Mouse (Mus musculus) MEL (cell line): ENCODE results near the gene Txnrd1.

Source experiments
- BHLHE40 ChIP-seq: IDR thresholded peaks from 2 replicates; pipeline ENCODE4 v1.6.1; 2012; ENCODE audit warnings: low read depth, mild to moderate bottlenecking, inconsistent platforms, low read length, improper control_type of control experiment, borderline replicate concordance
- CTCF ChIP-seq, 3 experiments: IDR thresholded peaks in 2 of 3; conservative IDR thresholded peaks in 1 of 3; 2 replicates each; pipeline ENCODE4 v1.5.1; 2011 to 2012; ENCODE audit warnings: low read length in 3 of 3, low read depth in 2 of 3, mild to moderate bottlenecking in 2 of 3, improper control_type of control experiment in 1 of 3, inconsistent platforms in 1 of 3, mixed read lengths in 1 of 3, moderate library complexity in 1 of 3; ENCODE audit not compliant: control insufficient read depth in 1 of 3, insufficient read depth in 1 of 3, poor library complexity in 1 of 3, severe bottlenecking in 1 of 3
- E2F4 ChIP-seq: IDR thresholded peaks from 2 replicates; pipeline ENCODE4 v1.6.1; 2011; ENCODE audit warnings: low read depth, low read length, improper control_type of control experiment, borderline replicate concordance
- ELF1 ChIP-seq: IDR thresholded peaks from 2 replicates; pipeline ENCODE4 v1.6.1; 2014; ENCODE audit warnings: low read depth, mild to moderate bottlenecking, inconsistent platforms, low read length, improper control_type of control experiment, moderate library complexity
- EP300 ChIP-seq, 2 experiments: IDR thresholded peaks; 2 replicates each; pipeline ENCODE4 v1.6.1; 2011; ENCODE audit warnings: improper control_type of control experiment in 2 of 2, low read length in 2 of 2, low read depth in 1 of 2, mild to moderate bottlenecking in 1 of 2
- MEF2A ChIP-seq: IDR thresholded peaks from 2 replicates; pipeline ENCODE4 v1.6.1; 2014; ENCODE audit warnings: low read depth, mild to moderate bottlenecking, inconsistent platforms, low read length, improper control_type of control experiment; ENCODE audit not compliant: poor library complexity, insufficient replicate concordance, severe bottlenecking; ENCODE audit errors: extremely low read depth
- MXI1 ChIP-seq: IDR thresholded peaks from 2 replicates; pipeline ENCODE4 v1.6.1; 2011; ENCODE audit warnings: mild to moderate bottlenecking, low read depth, low read length, improper control_type of control experiment
- POLR2A ChIP-seq, 2 experiments: IDR thresholded peaks; 2 replicates each; pipeline ENCODE4 v1.6.1; 2011 to 2012; ENCODE audit warnings: low read length in 2 of 2, mild to moderate bottlenecking in 2 of 2, control low read depth in 1 of 2, improper control_type of control experiment in 1 of 2, low read depth in 1 of 2, moderate library complexity in 1 of 2; ENCODE audit not compliant: control insufficient read depth in 1 of 2, insufficient read depth in 1 of 2, poor library complexity in 1 of 2
- SIN3A ChIP-seq: IDR thresholded peaks from 2 replicates; pipeline ENCODE4 v1.6.1; 2012; ENCODE audit warnings: low read length, improper control_type of control experiment, inconsistent platforms
- SMC3 ChIP-seq: IDR thresholded peaks from 2 replicates; pipeline ENCODE4 v1.6.1; 2011; ENCODE audit warnings: low read depth, low read length, improper control_type of control experiment
- USF1 ChIP-seq: IDR thresholded peaks from 2 replicates; pipeline ENCODE4 v1.6.1; 2014; ENCODE audit warnings: low read depth, mild to moderate bottlenecking, inconsistent platforms, low read length, improper control_type of control experiment, moderate library complexity
- USF2 ChIP-seq, 2 experiments: IDR thresholded peaks; 2 replicates each; pipeline ENCODE4 v1.6.1; 2011 to 2012; ENCODE audit warnings: improper control_type of control experiment in 2 of 2, low read length in 2 of 2, borderline replicate concordance in 1 of 2, inconsistent platforms in 1 of 2, low read depth in 1 of 2, mild to moderate bottlenecking in 1 of 2; ENCODE audit not compliant: insufficient read depth in 1 of 2

GRCm38 (mm10) chr10:82888576-82888975 is 54.8 kb downstream of the Txnrd1 start:
- no peak for TF ChIP-seq CTCF (IDR thresholded peaks at IDR 0.05 in 2 of 3, conservative IDR thresholded peaks at IDR 0.05 in 1 of 3; ENCODE audit: control insufficient read depth in 1 of 3, insufficient read depth in 1 of 3, low read depth in 2 of 3, low read length in 3 of 3, poor library complexity in 1 of 3, severe bottlenecking in 1 of 3)
- TF ChIP-seq USF2 (IDR thresholded peaks at IDR 0.05; ENCODE audit: borderline replicate concordance in 1 of 2, insufficient read depth in 1 of 2, low read depth in 1 of 2, low read length in 2 of 2): no peak
- no peak for TF ChIP-seq POLR2A (IDR thresholded peaks at IDR 0.05; ENCODE audit: control insufficient read depth in 1 of 2, insufficient read depth in 1 of 2, low read depth in 1 of 2, low read length in 2 of 2, poor library complexity in 1 of 2)
- TF ChIP-seq USF1: no peak
- no peak for TF ChIP-seq EP300 (IDR thresholded peaks at IDR 0.05; ENCODE audit: low read depth in 1 of 2, low read length in 2 of 2)
- no peak for TF ChIP-seq BHLHE40
- TF ChIP-seq MEF2A: no peak
- no peak for TF ChIP-seq E2F4
- no peak for TF ChIP-seq MXI1
- TF ChIP-seq SIN3A: no peak
- no peak for TF ChIP-seq SMC3
- no peak for TF ChIP-seq ELF1
